8 mouse cellular contexts compared by ENCODE assay signal in genomic region chr14:61687346-61688012, GRCm38 (mm10).
DNase-seq lines count a peak whose midpoint lies in the region; ATAC-seq and TF ChIP-seq lines count a peak whose summit lies in the region.

No protein-coding gene starts in this region.

- peaks cover 15% of the 10 kb centered on the region for H3K4me1 ChIP-seq in testis, adult 2 months (ENCODE audit: control insufficient read depth, insufficient read depth, low read length)
- H3K4me1 ChIP-seq in heart, embryonic 12.5 days (replicated peaks), result peaks cover 45% of the 10 kb centered on the region
- peaks cover 67% of the 10 kb centered on the region for H3K4me1 ChIP-seq in limb, embryonic 12.5 days (replicated peaks)

- peaks cover 7% of the 10 kb centered on the region; the same call in 1 of the 2 replicates for H3K27me3 ChIP-seq in testis, adult 2 months (ENCODE audit: control insufficient read depth, insufficient read depth, low read length)
- H3K27me3 ChIP-seq in heart, embryonic 12.5 days (replicated peaks), result peaks cover 38% of the 10 kb centered on the region
- peaks cover 72% of the 10 kb centered on the region for H3K27me3 ChIP-seq in limb, embryonic 12.5 days

- TF ChIP-seq CTCF in testis, adult 2 months (IDR thresholded peaks at IDR 0.05; ENCODE audit: control insufficient read depth, insufficient read depth, insufficient replicate concordance, low read depth, low read length), result no peak

- DNase-seq in testis, postnatal 10 days (ENCODE audit: low spot score), result no peak
- peak; percentile 43 for DNase-seq in retina, embryonic 14.5 days (ENCODE audit: low spot score)
- DNase-seq in right cerebral cortex, postnatal 14 days, result no peak
- no peak for DNase-seq in urinary bladder, postnatal 36 days (ENCODE audit: low spot score in 2 of 2)
- no peak for DNase-seq in layer of hippocampus, adult 18-20 months (ENCODE audit: low spot score in 2 of 2)

- H3K36me3 ChIP-seq in testis, adult 2 months (ENCODE audit: control insufficient read depth, insufficient read depth, low read length), result no peaks in the 10 kb centered on the region
- no peaks in the 10 kb centered on the region for H3K36me3 ChIP-seq in heart, embryonic 12.5 days
- no peaks in the 10 kb centered on the region for H3K36me3 ChIP-seq in limb, embryonic 12.5 days

- no peak for TF ChIP-seq POLR2A in testis, adult 2 months (IDR thresholded peaks at IDR 0.05; ENCODE audit: control insufficient read depth, low read depth, low read length)

- WGBS in heart, embryonic 12.5 days, result 1% methylated on average over 15 of the region's 15 CpGs
- 1% methylated on average over 15 of the region's 15 CpGs for WGBS in limb, embryonic 12.5 days

- peak overlapping the region; percentile 68; the same call in 1 of the 2 replicates for H3K27ac ChIP-seq in testis, adult 2 months (ENCODE audit: control insufficient read depth, insufficient read depth, low read depth, low read length)
- H3K27ac ChIP-seq in heart, embryonic 12.5 days (ENCODE audit: poor library complexity, severe bottlenecking), result no peak overlapping the region
- no peak overlapping the region for H3K27ac ChIP-seq in limb, embryonic 12.5 days

- H3K9me3 ChIP-seq in heart, embryonic 12.5 days (replicated peaks), result no peaks in the 10 kb centered on the region
- H3K9me3 ChIP-seq in limb, embryonic 12.5 days, result no peaks in the 10 kb centered on the region

- no peak for ATAC-seq in heart, embryonic 12.5 days (ENCODE audit: insufficient number of reproducible peaks, low FRiP score)
- no peak for ATAC-seq in limb, embryonic 12.5 days (ENCODE audit: insufficient number of reproducible peaks, insufficient read depth, low FRiP score, low TSS enrichment, low read depth)

- peak overlapping the region; percentile 53; the same call in 1 of the 2 replicates for H3K9ac ChIP-seq in heart, embryonic 12.5 days
- H3K9ac ChIP-seq in limb, embryonic 12.5 days (replicated peaks), result peak overlapping the region; percentile 63

- H3K4me2 ChIP-seq in heart, embryonic 12.5 days, result peak overlapping the region; percentile 82
- H3K4me2 ChIP-seq in limb, embryonic 12.5 days, result peak overlapping the region; percentile 85

- H3K4me3 ChIP-seq in testis, adult 2 months (ENCODE audit: control insufficient read depth, low read depth, low read length), result peak overlapping the region; percentile 79
- peak overlapping the region; percentile 48 for H3K4me3 ChIP-seq in heart, embryonic 12.5 days
- peak overlapping the region; percentile 42 for H3K4me3 ChIP-seq in limb, embryonic 12.5 days (replicated peaks)
